Mouse (Mus musculus) kidney, adult 2 months (tissue): ENCODE data around the gene Ppm1l.

Experiments used
- CTCF ChIP-seq: fragments of 200-500 bp; conservative IDR thresholded peaks from 2 replicates; pipeline ENCODE4 v1.5.1; 2011; ENCODE audit warnings: low read depth, mild to moderate bottlenecking, control low read depth, low read length, moderate library complexity, mixed read lengths; ENCODE audit not compliant: insufficient read depth, insufficient read length
- POLR2A ChIP-seq: fragments of 200-500 bp; IDR thresholded peaks from one replicate; pipeline ENCODE4 v1.6.1; 2011; ENCODE audit warnings: low read depth, low read length, control low read depth

DNA sequence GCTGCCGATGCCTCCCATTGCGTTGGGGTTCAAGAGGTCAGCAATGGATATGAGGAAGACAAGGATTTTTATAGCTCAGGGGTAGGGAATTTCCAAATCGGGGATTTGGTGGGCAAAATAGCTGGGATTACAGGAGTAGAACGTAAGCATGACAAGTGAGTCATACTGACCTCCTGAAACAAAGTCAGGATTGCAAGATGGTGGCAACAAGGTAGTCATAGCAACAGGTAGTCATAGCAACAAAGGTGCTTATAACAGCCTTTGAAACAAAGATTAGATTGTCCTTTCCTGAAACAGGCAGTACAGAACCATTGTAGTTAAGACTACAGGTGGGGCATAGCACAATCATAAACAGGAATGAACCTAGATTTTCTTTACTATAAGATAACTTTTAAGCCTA is 189.7 kb downstream of the Ppm1l start:
- no peak for TF ChIP-seq POLR2A
- TF ChIP-seq CTCF: no peak
